21 mouse cellular contexts compared by ENCODE assay signal in the genomic region with DNA sequence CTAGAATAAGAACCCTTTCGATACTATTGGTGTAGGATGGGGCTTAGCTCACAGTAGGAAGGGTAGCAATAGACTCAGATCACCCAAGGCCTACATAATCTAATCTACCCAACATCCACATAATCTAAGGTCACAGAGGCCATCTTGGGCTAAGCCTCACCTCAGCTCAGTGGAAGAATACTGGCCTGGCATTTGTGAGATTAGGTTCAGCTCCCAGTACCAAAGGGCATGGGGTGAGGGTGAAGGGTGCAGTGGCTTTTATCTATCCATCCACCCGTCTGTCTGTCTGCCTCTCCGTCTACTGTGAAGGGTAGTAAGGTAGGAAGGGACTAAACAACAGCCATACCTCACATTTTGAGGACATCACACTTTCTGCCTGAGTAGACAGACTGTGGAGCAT. TPM values are rescaled to one million over a fixed set of nuclear protein-coding genes. Genes with fewer than 3 reads are reported as not detected.
A peak's percentile ranks its signal among the peaks of the same experiment; 100 is the strongest.
DNase-seq lines count a peak whose midpoint lies in the region; ATAC-seq and TF ChIP-seq lines count a peak whose summit lies in the region.
"Had no signal": no experiment of that assay in that cellular context is flagged by ENCODE, and none has a peak within 500 bp of the region (broad histone marks: within the 10 kb centered on the region; RNA-seq: fewer than 3 reads in every experiment).

No protein-coding gene starts in this region.

- peaks cover 59% of the 10 kb centered on the region for H3K4me1 ChIP-seq in G1E (ENCODE audit: insufficient read depth, low read depth, low read length)
- H3K4me1 ChIP-seq in liver, embryonic 11.5 days (replicated peaks; ENCODE audit: control insufficient read depth, insufficient read depth, low read length) = peaks cover 4% of the 10 kb centered on the region; the same call in 1 of the 2 replicates
- 0 out of 2 replicates have a peak, but pooled peaks cover 7% of the 10 kb centered on the region for H3K4me1 ChIP-seq in liver, postnatal 0 days (ENCODE audit: insufficient read depth)
- H3K4me1 ChIP-seq: forebrain, embryonic 10.5 days; limb, embryonic 15.5 days had no signal

- H3K4me3 ChIP-seq in G1E (ENCODE audit: low read depth, low read length) = peak overlapping the region; percentile 2; the same call in 1 of the 2 replicates
- no peak overlapping the region for H3K4me3 ChIP-seq in liver, embryonic 11.5 days (ENCODE audit: low read depth, low read length)
- H3K4me3 ChIP-seq in liver, postnatal 0 days (ENCODE audit: low read depth, low read length) = no peak overlapping the region
- H3K4me3 ChIP-seq: forebrain, embryonic 10.5 days; hindbrain, embryonic 13.5 days; limb, embryonic 15.5 days had no signal

- peak; percentile 86 for TF ChIP-seq EP300 in liver, postnatal 0 days (IDR thresholded peaks at IDR 0.05; ENCODE audit: low read depth)

- H3K9ac ChIP-seq in liver, embryonic 11.5 days (ENCODE audit: low read depth, low read length) = no peak overlapping the region
- no peak overlapping the region for H3K9ac ChIP-seq in liver, postnatal 0 days (replicated peaks)
- H3K9ac ChIP-seq: forebrain, postnatal 0 days; hindbrain, embryonic 13.5 days; limb, embryonic 15.5 days had no signal

- DNase-seq in G1E (ENCODE audit: low spot score) = peak; percentile 32
- DNase-seq in c-Kit-positive CD71-positive TER-119-negative erythroid progenitor cells, embryonic 14.5 days (ENCODE audit: low read depth) = peak; percentile 85
- no peak for DNase-seq in liver, embryonic 11.5 days (ENCODE audit: low spot score)
- DNase-seq in liver, postnatal 0 days = no peak
- DNase-seq in urinary bladder, postnatal 10 days (ENCODE audit: low spot score) = no peak
- DNase-seq in thymus, postnatal 0 days (ENCODE audit: low spot score) = no peak
- DNase-seq in cerebellum, adult 11-12 months = no peak
- DNase-seq: adrenal gland, postnatal 10 days; cerebellum, adult 9-10 months; forebrain, postnatal 0 days; gastrocnemius, postnatal 36 days; heart, postnatal 36 days; kidney, adult 8-10 months; kidney, postnatal 25 days; right cerebral cortex, adult 18-20 months; thymus, postnatal 25 days had no signal

- no peaks in the 10 kb centered on the region for H3K27me3 ChIP-seq in G1E (ENCODE audit: insufficient read depth, low read length)
- H3K27me3 ChIP-seq in liver, embryonic 11.5 days (replicated peaks; ENCODE audit: control insufficient read depth, insufficient read depth, low read length) = no peaks in the 10 kb centered on the region
- no peaks in the 10 kb centered on the region for H3K27me3 ChIP-seq in liver, postnatal 0 days (ENCODE audit: insufficient read depth, low read length)
- H3K27me3 ChIP-seq: hindbrain, embryonic 13.5 days; limb, embryonic 15.5 days had no signal

- H3K9me3 ChIP-seq in G1E (replicated peaks) = no peaks in the 10 kb centered on the region
- no peaks in the 10 kb centered on the region for H3K9me3 ChIP-seq in liver, embryonic 11.5 days (ENCODE audit: control insufficient read depth, low read length)
- no peaks in the 10 kb centered on the region for H3K9me3 ChIP-seq in liver, postnatal 0 days (ENCODE audit: low read length)
- H3K9me3 ChIP-seq: forebrain, embryonic 10.5 days; hindbrain, embryonic 13.5 days; limb, embryonic 15.5 days had no signal

- WGBS in liver, embryonic 11.5 days = 52% methylated on average over 3 of the region's 3 CpGs
- WGBS in liver, postnatal 0 days (ENCODE audit: insufficient replicate concordance) = 60% methylated on average over 3 of the region's 3 CpGs

- no peak overlapping the region; the same call in 1 of the 2 replicates for H3K4me2 ChIP-seq in liver, embryonic 11.5 days
- H3K4me2 ChIP-seq in liver, postnatal 0 days (ENCODE audit: low read depth, low read length) = no peak overlapping the region
- H3K4me2 ChIP-seq: hindbrain, embryonic 13.5 days; limb, embryonic 15.5 days; midbrain, embryonic 11.5 days had no signal

- no peak for TF ChIP-seq CTCF in G1E (IDR thresholded peaks at IDR 0.05; ENCODE audit: low read depth, low read length)
- no peak for TF ChIP-seq CTCF in liver, postnatal 0 days (IDR thresholded peaks at IDR 0.05; ENCODE audit: low read depth)

- H3K36me3 ChIP-seq in G1E (replicated peaks) = peaks cover 87% of the 10 kb centered on the region
- H3K36me3 ChIP-seq in liver, embryonic 11.5 days (ENCODE audit: control insufficient read depth, insufficient read depth, low read length) = peaks cover 15% of the 10 kb centered on the region
- peaks cover 62% of the 10 kb centered on the region for H3K36me3 ChIP-seq in liver, postnatal 0 days (replicated peaks; ENCODE audit: insufficient read depth, low read length)

- peak; percentile 83 for ATAC-seq in G1E (ENCODE audit: extremely low read depth, insufficient number of reproducible peaks, low FRiP score, poor library complexity, severe bottlenecking)
- ATAC-seq in liver, embryonic 11.5 days (replicated peaks; ENCODE audit: low FRiP score) = peak; percentile 99
- peak; percentile 87 for ATAC-seq in liver, postnatal 0 days
- ATAC-seq: forebrain, postnatal 0 days had no signal

- peak overlapping the region; percentile 47; the same call in 1 of the 2 replicates for H3K27ac ChIP-seq in liver, embryonic 11.5 days (ENCODE audit: low read depth, low read length)
- peak overlapping the region; percentile 12; the same call in 1 of the 2 replicates for H3K27ac ChIP-seq in liver, postnatal 0 days (ENCODE audit: low read depth)
- H3K27ac ChIP-seq: forebrain, embryonic 10.5 days; hindbrain, embryonic 13.5 days; limb, embryonic 15.5 days; macrophage had no signal

RNA-seq across cellular contexts. Expression of gene Igdcc4, which starts 30.7 kb away (rescaled TPM):
- not detected in 2 replicates for total RNA-seq in G1E (2014; fragmentation: Nextera tagmentation)
- 0.17 and 0.22 TPM in 2 replicates for total RNA-seq in G1E (2017)
- polyA plus RNA-seq in G1E (2012) = not detected in 2 replicates
- polyA plus RNA-seq in liver, embryonic 11.5 days (2014; fragmentation: Nextera tagmentation; extraction: Ambion mirVana) = 12.0 and 15.0 TPM in 2 replicates
- polyA plus RNA-seq in liver, postnatal 0 days (2015; fragmentation: Nextera tagmentation; extraction: Ambion mirVana) = 5.8 and 6.0 TPM in 2 replicates
- 4.9 and 5.0 TPM in 2 replicates for polyA plus RNA-seq in thymus, postnatal 0 days (2015; fragmentation: Nextera tagmentation; extraction: Ambion mirVana)

RNA-seq across cellular contexts. Expression of gene Dpp8, which starts 38.4 kb away (rescaled TPM):
- 137 and 145 TPM in 2 replicates for total RNA-seq in G1E (2014; fragmentation: Nextera tagmentation)
- total RNA-seq in G1E (2017) = 125 and 133 TPM in 2 replicates
- 11.6 and 13.6 TPM in 2 replicates for polyA plus RNA-seq in G1E (2012)
- 30.9 and 36.7 TPM in 2 replicates for polyA plus RNA-seq in liver, embryonic 11.5 days (2014; fragmentation: Nextera tagmentation; extraction: Ambion mirVana)
- 9.2 and 10.6 TPM in 2 replicates for polyA plus RNA-seq in liver, postnatal 0 days (2015; fragmentation: Nextera tagmentation; extraction: Ambion mirVana)
- 29.4 and 30.6 TPM in 2 replicates for polyA plus RNA-seq in thymus, postnatal 0 days (2015; fragmentation: Nextera tagmentation; extraction: Ambion mirVana)

RNA-seq across cellular contexts. Expression of gene Hacd3, which starts 49.1 kb away (rescaled TPM):
- total RNA-seq in G1E (2014; fragmentation: Nextera tagmentation) (22.0 and 22.3 TPM in 2 replicates), G1E (2017) (48.1 and 49.0 TPM in 2 replicates)
- 3.0 and 3.3 TPM in 2 replicates for polyA plus RNA-seq in G1E (2012)
- polyA plus RNA-seq in liver, embryonic 11.5 days (2014; fragmentation: Nextera tagmentation; extraction: Ambion mirVana) = 83.6 and 95.4 TPM in 2 replicates
- 98.6 and 108 TPM in 2 replicates for polyA plus RNA-seq in liver, postnatal 0 days (2015; fragmentation: Nextera tagmentation; extraction: Ambion mirVana)
- 61.8 and 64.0 TPM in 2 replicates for polyA plus RNA-seq in thymus, postnatal 0 days (2015; fragmentation: Nextera tagmentation; extraction: Ambion mirVana)

Comparison
In these comparisons a context has a peak if more than half of its experiments do, and no peak if none do; other contexts are left out.
1. DNase-seq: peak in G1E (single experiment) and c-Kit-positive CD71-positive TER-119-negative erythroid progenitor cells, embryonic 14.5 days (single experiment); none in liver, embryonic 11.5 days (single experiment), liver, postnatal 0 days (single experiment), urinary bladder, postnatal 10 days (single experiment), thymus, postnatal 0 days (single experiment) and cerebellum, adult 11-12 months (single experiment).
2. RNA of gene Hacd3, which starts 49.1 kb away (polyA plus RNA-seq): 98.6 to 108 TPM in liver, postnatal 0 days, 83.6 to 95.4 TPM in liver, embryonic 11.5 days and 61.8 to 64.0 TPM in thymus, postnatal 0 days; 3.0 to 3.3 TPM in G1E; every median in the first group is over 10 times any median in the second.
3. Peak in every context shown above with its lines, with median percentiles within 50 percentile points of each other: ATAC-seq.